Mouse (Mus musculus): ENCODE measurements at regions not wholly inside any gene's neighbourhood (a gene's known extent, or its start where the extent isn't known, plus 50 kb on each side); places are given as distances from the start of the nearest gene placed in this dataset.

DNA sequence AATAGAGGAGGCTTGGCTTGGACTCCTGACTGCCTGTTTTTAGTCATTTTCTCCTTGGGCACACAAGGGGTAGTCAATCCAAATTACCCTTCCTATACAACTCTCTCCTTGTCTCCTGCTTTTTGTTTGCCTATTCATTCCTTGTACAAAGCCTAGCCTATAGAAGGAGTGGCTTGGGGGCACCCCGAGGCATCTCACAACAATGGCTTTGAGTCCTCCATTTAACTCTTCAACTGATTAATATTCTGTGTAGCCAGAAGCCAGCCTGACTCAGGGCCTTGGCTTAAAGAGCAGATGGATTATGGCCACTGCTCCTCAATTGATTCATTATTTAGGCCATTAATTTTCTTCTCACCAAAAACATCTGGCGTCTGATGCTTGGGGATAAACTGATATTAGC, 506.4 kb upstream of the Pou3f4 start:
- TF ChIP-seq CTCF (IDR thresholded peaks at IDR 0.05; ENCODE audit: borderline replicate concordance, insufficient read depth, low read depth, low read length) (no peak), POLR2A (IDR thresholded peaks at IDR 0.05; ENCODE audit: borderline replicate concordance, insufficient read depth, low read length) (no peak)
